15 mouse cellular contexts compared by ENCODE assay signal in genomic region chr12:12314326-12314725, GRCm38 (mm10). TPM values are rescaled to one million over a fixed set of nuclear protein-coding genes. Genes with fewer than 3 reads are reported as not detected.
DNase-seq lines count a peak whose midpoint lies in the region; ATAC-seq lines count a peak whose summit lies in the region.
"Had no signal": no experiment of that assay in that cellular context is flagged by ENCODE, and none has a peak within 500 bp of the region (broad histone marks: within the 10 kb centered on the region; RNA-seq: fewer than 3 reads in every experiment).

No protein-coding gene starts in this region.

- no peaks in the 10 kb centered on the region for H3K27me3 ChIP-seq in neural tube, embryonic 11.5 days (ENCODE audit: control insufficient read depth, insufficient read depth, low read length)
- no peaks in the 10 kb centered on the region for H3K27me3 ChIP-seq in forebrain, embryonic 14.5 days (replicated peaks; ENCODE audit: control insufficient read depth, insufficient read depth, low read length)
- no peaks in the 10 kb centered on the region for H3K27me3 ChIP-seq in midbrain, embryonic 11.5 days (ENCODE audit: control insufficient read depth, insufficient read depth, low read length)
- H3K27me3 ChIP-seq in liver, embryonic 12.5 days (replicated peaks): no peaks in the 10 kb centered on the region
- H3K27me3 ChIP-seq: neural tube, embryonic 12.5 days had no signal

- H3K27ac ChIP-seq in neural tube, embryonic 11.5 days (ENCODE audit: low read depth, low read length): 0 out of 2 replicates have a peak overlapping the region, but pooled peaks have one; percentile 14
- no peak overlapping the region; the same call in 1 of the 2 replicates for H3K27ac ChIP-seq in forebrain, embryonic 14.5 days (ENCODE audit: low read depth, low read length)
- H3K27ac ChIP-seq in midbrain, embryonic 11.5 days (ENCODE audit: low read depth, low read length): peak overlapping the region; percentile 41
- no peak overlapping the region for H3K27ac ChIP-seq in liver, embryonic 12.5 days
- H3K27ac ChIP-seq: heart, embryonic 10.5 days; neural tube, embryonic 12.5 days had no signal

- no peak for DNase-seq in neural tube, embryonic 11.5 days (ENCODE audit: low spot score)
- DNase-seq in neural tube, embryonic 10.5 days (ENCODE audit: extremely low spot score, low spot score): no peak
- DNase-seq in forebrain, embryonic 14.5 days (ENCODE audit: low spot score): peak; percentile 25
- DNase-seq in midbrain, embryonic 11.5 days (ENCODE audit: low spot score, missing footprints): peak; percentile 86
- no peak for DNase-seq in cerebellum, adult 8-10 months
- DNase-seq in spleen, postnatal 4 days (ENCODE audit: low spot score in 2 of 2): no peak
- DNase-seq: cerebellum, adult 9-11 months; kidney, adult 11 months; liver had no signal

- 67% methylated on average over 8 of the region's 8 CpGs for WGBS in neural tube, embryonic 11.5 days
- 36% methylated on average over 8 of the region's 8 CpGs for WGBS in forebrain, embryonic 14.5 days
- 41% methylated on average over 8 of the region's 8 CpGs for WGBS in midbrain, embryonic 11.5 days
- WGBS in liver, embryonic 12.5 days (ENCODE audit: insufficient replicate concordance): 70% methylated on average over 8 of the region's 8 CpGs

- H3K4me2 ChIP-seq in neural tube, embryonic 11.5 days (ENCODE audit: low read depth): no peak overlapping the region
- H3K4me2 ChIP-seq in forebrain, embryonic 14.5 days (ENCODE audit: low read length): no peak overlapping the region
- no peak overlapping the region for H3K4me2 ChIP-seq in midbrain, embryonic 11.5 days
- H3K4me2 ChIP-seq in liver, embryonic 12.5 days: no peak overlapping the region
- H3K4me2 ChIP-seq: neural tube, embryonic 12.5 days had no signal

- H3K9me3 ChIP-seq in neural tube, embryonic 11.5 days (ENCODE audit: control insufficient read depth, low read length): no peaks in the 10 kb centered on the region
- H3K9me3 ChIP-seq in forebrain, embryonic 14.5 days (replicated peaks; ENCODE audit: control insufficient read depth, low read length): no peaks in the 10 kb centered on the region
- H3K9me3 ChIP-seq in midbrain, embryonic 11.5 days (ENCODE audit: control insufficient read depth, low read length): no peaks in the 10 kb centered on the region
- H3K9me3 ChIP-seq in liver, embryonic 12.5 days (replicated peaks): no peaks in the 10 kb centered on the region
- H3K9me3 ChIP-seq: heart, embryonic 10.5 days; megakaryocyte, embryonic 14.5 days; neural tube, embryonic 12.5 days had no signal

- no peaks in the 10 kb centered on the region for H3K36me3 ChIP-seq in neural tube, embryonic 11.5 days (ENCODE audit: control insufficient read depth, insufficient read depth, low read length)
- H3K36me3 ChIP-seq in forebrain, embryonic 14.5 days (ENCODE audit: control insufficient read depth, insufficient read depth, low read length): no peaks in the 10 kb centered on the region
- H3K36me3 ChIP-seq in midbrain, embryonic 11.5 days (ENCODE audit: control insufficient read depth, insufficient read depth, low read length): no peaks in the 10 kb centered on the region
- no peaks in the 10 kb centered on the region for H3K36me3 ChIP-seq in liver, embryonic 12.5 days
- H3K36me3 ChIP-seq: heart, embryonic 10.5 days; neural tube, embryonic 12.5 days had no signal

- H3K9ac ChIP-seq in neural tube, embryonic 11.5 days (ENCODE audit: low read length): no peak overlapping the region
- H3K9ac ChIP-seq in forebrain, embryonic 14.5 days (ENCODE audit: low read length): no peak overlapping the region
- peak overlapping the region; percentile 36; the same call in 1 of the 2 replicates for H3K9ac ChIP-seq in midbrain, embryonic 11.5 days (ENCODE audit: low read length)
- H3K9ac ChIP-seq in liver, embryonic 12.5 days: no peak overlapping the region
- H3K9ac ChIP-seq: neural tube, embryonic 12.5 days had no signal

- ATAC-seq in neural tube, embryonic 11.5 days (ENCODE audit: insufficient read depth, low FRiP score, low TSS enrichment): 0 out of 2 replicates have a peak, but pooled peaks have one; percentile 36
- no peak; the same call in 1 of the 2 replicates for ATAC-seq in forebrain, embryonic 14.5 days
- ATAC-seq in midbrain, embryonic 11.5 days (ENCODE audit: low FRiP score): peak; percentile 45; the same call in 1 of the 2 replicates
- ATAC-seq in liver, embryonic 12.5 days: no peak
- no peak for ATAC-seq in cerebellum, adult (ENCODE audit: insufficient number of reproducible peaks, low FRiP score, low TSS enrichment)

- no peak overlapping the region for H3K4me3 ChIP-seq in neural tube, embryonic 11.5 days (ENCODE audit: low read depth, low read length)
- H3K4me3 ChIP-seq in forebrain, embryonic 14.5 days (ENCODE audit: low read depth, low read length): no peak overlapping the region
- H3K4me3 ChIP-seq in midbrain, embryonic 11.5 days (ENCODE audit: low read depth, low read length): no peak overlapping the region
- no peak overlapping the region for H3K4me3 ChIP-seq in liver, embryonic 12.5 days
- H3K4me3 ChIP-seq: heart, embryonic 10.5 days; megakaryocyte, embryonic 14.5 days; neural tube, embryonic 12.5 days had no signal

- peaks cover 14% of the 10 kb centered on the region for H3K4me1 ChIP-seq in neural tube, embryonic 11.5 days (ENCODE audit: control insufficient read depth, insufficient read depth, low read length)
- H3K4me1 ChIP-seq in forebrain, embryonic 14.5 days (ENCODE audit: control insufficient read depth, insufficient read depth, low read length): peaks cover 6% of the 10 kb centered on the region; the same call in 1 of the 2 replicates
- peaks cover 12% of the 10 kb centered on the region for H3K4me1 ChIP-seq in midbrain, embryonic 11.5 days (ENCODE audit: control insufficient read depth, insufficient read depth, low read length)
- no peaks in the 10 kb centered on the region for H3K4me1 ChIP-seq in liver, embryonic 12.5 days

RNA-seq across cellular contexts. Expression of gene Fam49a, which starts 52.4 kb away (rescaled TPM):
- 34.4 and 35.7 TPM in 2 replicates for polyA plus RNA-seq in neural tube, embryonic 11.5 days (2014; fragmentation: Nextera tagmentation; extraction: Ambion mirVana)
- polyA plus RNA-seq in forebrain, embryonic 14.5 days (2014; fragmentation: Nextera tagmentation; extraction: Ambion mirVana): 131 and 182 TPM in 2 replicates
- 14.4 and 18.2 TPM in 2 replicates for polyA plus RNA-seq in midbrain, embryonic 11.5 days (2014; fragmentation: Nextera tagmentation; extraction: Ambion mirVana)
- 3.8 and 4.1 TPM in 2 replicates for polyA plus RNA-seq in liver, embryonic 12.5 days (2016; fragmentation: Nextera tagmentation; extraction: Ambion mirVana)
- polyA plus RNA-seq: C2C12 had no signal

Comparison
In these comparisons a context has a peak if more than half of its experiments do, and no peak if none do; other contexts are left out.
1. ATAC-seq: peak in neural tube, embryonic 11.5 days (single experiment) and midbrain, embryonic 11.5 days (single experiment); none in forebrain, embryonic 14.5 days (single experiment), liver, embryonic 12.5 days (single experiment) and cerebellum, adult (single experiment).
2. DNase-seq: peak in forebrain, embryonic 14.5 days (single experiment) and midbrain, embryonic 11.5 days (single experiment); none in neural tube, embryonic 11.5 days (single experiment), neural tube, embryonic 10.5 days (single experiment), cerebellum, adult 8-10 months (single experiment) and spleen, postnatal 4 days (0 of 2).
3. H3K27ac ChIP-seq: peak in neural tube, embryonic 11.5 days (single experiment) and midbrain, embryonic 11.5 days (single experiment); none in forebrain, embryonic 14.5 days (single experiment) and liver, embryonic 12.5 days (single experiment).